Mouse (Mus musculus) forebrain, embryonic 12.5 days (tissue): ENCODE measurements around the gene Chst12. TPM values are rescaled to one million over a fixed set of nuclear protein-coding genes. Genes with fewer than 3 reads are reported as not detected.
A peak's percentile ranks its signal among the peaks of the same experiment; 100 is the strongest.

Experiments
- ATAC-seq: fragments of 200-750 bp; cut with Nextera tagmentation; 2 replicates; pipeline ENCODE4 v1.8.0; 2017; ENCODE audit warnings: moderate TSS enrichment; ENCODE audit not compliant: low FRiP score
- H3K27ac ChIP-seq: fragments of 300-500 bp; sonication (generic); 2 replicates; pipeline ENCODE4 v1.5.1; 2016; ENCODE audit warnings: mild to moderate bottlenecking
- H3K27me3 ChIP-seq: fragments of 300-500 bp; sonication (generic); 2 replicates; pipeline ENCODE4 v1.6.1; 2016; ENCODE audit warnings: mild to moderate bottlenecking
- H3K36me3 ChIP-seq: fragments of 300-500 bp; sonication (generic); replicated peaks from 2 replicates; pipeline ENCODE4 v1.6.1; 2016; ENCODE audit warnings: mild to moderate bottlenecking
- H3K4me1 ChIP-seq: fragments of 300-500 bp; sonication (generic); 2 replicates; pipeline ENCODE4 v1.6.1; 2016
- H3K4me2 ChIP-seq: fragments of 300-500 bp; sonication (generic); 2 replicates; pipeline ENCODE4 v1.6.1; 2016; ENCODE audit warnings: mild to moderate bottlenecking, moderate library complexity
- H3K4me3 ChIP-seq: fragments of 300-500 bp; sonication (generic); replicated peaks from 2 replicates; pipeline ENCODE4 v1.5.1; 2016; ENCODE audit warnings: mild to moderate bottlenecking
- H3K9ac ChIP-seq: fragments of 300-500 bp; sonication (generic); 2 replicates; pipeline ENCODE4 v1.6.1; 2016; ENCODE audit warnings: mild to moderate bottlenecking
- H3K9me3 ChIP-seq: fragments of 300-500 bp; sonication (generic); 2 replicates; pipeline ENCODE4 v1.6.1; 2016
- WGBS: fragments of 180-500 bp; shearing (Covaris S2); methylation state at CpG from one replicate; pipeline ENCODE4 v1.1.7; 2016; 5-methylcytosine and 5-hydroxymethylcytosine counted together
- polyA plus RNA-seq: library from polyadenylated mRNA; unstranded; fragments of >200 nt; fragmentation: Nextera tagmentation; extraction: Ambion mirVana; gene quantifications from 2 replicates; pipeline ENCODE4 v1.2.1, GENCODE M21; 2016

Gene Chst12
- polyA plus RNA-seq, 1 experiment from 2014 or later = 9.7 TPM

- H3K9ac ChIP-seq = peak overlapping the region; percentile 63
- H3K4me1 ChIP-seq = peaks cover 69% of the 10 kb centered on the region
- peaks cover 13% of the 10 kb centered on the region; the same call in 1 of the 2 replicates for H3K27me3 ChIP-seq
- ATAC-seq = 0 out of 2 replicates have a peak, but pooled peaks have one; percentile 3
- no peaks in the 10 kb centered on the region for H3K36me3 ChIP-seq
- no peaks in the 10 kb centered on the region for H3K9me3 ChIP-seq
- 47% methylated on average over 22 of the region's 22 CpGs for WGBS
- H3K4me2 ChIP-seq = peak overlapping the region; percentile 73
- peak overlapping the region; percentile 52 for H3K4me3 ChIP-seq
- peak overlapping the region; percentile 43; the same call in 1 of the 2 replicates for H3K27ac ChIP-seq
Measured at GRCm38 (mm10) chr5:140506096-140506794, 895 bp downstream of the Chst12 start.

GRCm38 (mm10) chr5:140507466-140508208 is 2.3 kb downstream of the Chst12 start:
- H3K27ac ChIP-seq = no peak overlapping the region
- ATAC-seq = no peak
- whole genome bisulfite sequencing = 89% methylated on average over 14 of the region's 14 CpGs
- H3K27me3 ChIP-seq = peaks cover 13% of the 10 kb centered on the region; the same call in 1 of the 2 replicates
- no peaks in the 10 kb centered on the region for H3K9me3 ChIP-seq
- H3K36me3 ChIP-seq = no peaks in the 10 kb centered on the region
- no peak overlapping the region for H3K9ac ChIP-seq
- H3K4me2 ChIP-seq = no peak overlapping the region
- H3K4me3 ChIP-seq = no peak overlapping the region
- H3K4me1 ChIP-seq = peaks cover 64% of the 10 kb centered on the region

DNA sequence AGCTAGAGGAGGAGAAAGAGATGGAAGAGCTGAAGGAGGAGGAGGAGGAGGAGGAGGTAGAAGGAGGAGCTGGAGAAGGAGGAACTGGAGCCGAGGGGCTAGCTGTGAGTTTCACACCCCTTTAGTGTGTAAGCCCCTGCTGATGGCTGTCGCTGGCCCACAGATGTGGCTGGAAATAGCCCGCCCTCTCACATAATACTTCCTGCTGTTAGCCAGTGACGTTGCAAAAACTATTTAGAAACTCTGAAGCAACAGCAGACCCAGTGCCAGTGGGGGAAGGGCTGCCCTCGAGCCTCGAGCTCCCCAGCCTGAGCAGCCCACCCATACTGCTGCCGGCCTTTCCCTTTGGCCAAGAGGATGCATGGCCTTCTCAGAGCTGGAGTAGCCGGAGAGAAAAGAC is 3.3 kb downstream of the Chst12 start:
- no peak for ATAC-seq
- H3K9ac ChIP-seq = no peak overlapping the region
- no peaks in the 10 kb centered on the region for H3K36me3 ChIP-seq
- 50% methylated on average over 8 of the region's 8 CpGs for WGBS
- no peak overlapping the region for H3K4me3 ChIP-seq
- H3K27ac ChIP-seq = no peak overlapping the region
- no peaks in the 10 kb centered on the region for H3K9me3 ChIP-seq
- H3K4me1 ChIP-seq = peaks cover 57% of the 10 kb centered on the region
- H3K4me2 ChIP-seq = no peak overlapping the region
- 0 out of 2 replicates have a peak, but pooled peaks cover 5% of the 10 kb centered on the region for H3K27me3 ChIP-seq

- Histone ChIP-seq H3K36me3 (no peaks in the 10 kb centered on the region), H3K9ac (no peak overlapping the region), H3K27me3 (0 out of 2 replicates have a peak, but pooled peaks cover 2% of the 10 kb centered on the region), H3K4me3 (no peak overlapping the region), H3K27ac (no peak overlapping the region), H3K9me3 (no peaks in the 10 kb centered on the region), H3K4me1 (peaks cover 57% of the 10 kb centered on the region), H3K4me2 (no peak overlapping the region)
- 65% methylated on average over 9 of the region's 9 CpGs for WGBS
- ATAC-seq = no peak
Measured at GRCm38 (mm10) chr5:140509204-140509603, 3.9 kb downstream of the Chst12 start.

- Histone ChIP-seq H3K4me1 (peaks cover 58% of the 10 kb centered on the region), H3K4me2 (peak overlapping the region; percentile 22; the same call in 1 of the 2 replicates), H3K27me3 (no peaks in the 10 kb centered on the region), H3K9ac (no peak overlapping the region), H3K9me3 (no peaks in the 10 kb centered on the region), H3K27ac (peak overlapping the region; percentile 16), H3K36me3 (no peaks in the 10 kb centered on the region), H3K4me3 (no peak overlapping the region)
- no peak for ATAC-seq
- 46% methylated on average over 27 of the region's 27 CpGs for WGBS
Measured at GRCm38 (mm10) chr5:140510012-140511000, 5.0 kb downstream of the Chst12 start.

GRCm38 (mm10) chr5:140513921-140514320 is 8.6 kb downstream of the Chst12 start:
- Histone ChIP-seq H3K4me3 (no peak overlapping the region), H3K27ac (no peak overlapping the region), H3K27me3 (no peaks in the 10 kb centered on the region), H3K36me3 (no peaks in the 10 kb centered on the region), H3K9ac (0 out of 2 replicates have a peak overlapping the region, but pooled peaks have one; percentile 3), H3K9me3 (no peaks in the 10 kb centered on the region), H3K4me2 (no peak overlapping the region), H3K4me1 (peaks cover 32% of the 10 kb centered on the region)
- 77% methylated on average over 8 of the region's 8 CpGs for WGBS
- no peak for ATAC-seq

DNA sequence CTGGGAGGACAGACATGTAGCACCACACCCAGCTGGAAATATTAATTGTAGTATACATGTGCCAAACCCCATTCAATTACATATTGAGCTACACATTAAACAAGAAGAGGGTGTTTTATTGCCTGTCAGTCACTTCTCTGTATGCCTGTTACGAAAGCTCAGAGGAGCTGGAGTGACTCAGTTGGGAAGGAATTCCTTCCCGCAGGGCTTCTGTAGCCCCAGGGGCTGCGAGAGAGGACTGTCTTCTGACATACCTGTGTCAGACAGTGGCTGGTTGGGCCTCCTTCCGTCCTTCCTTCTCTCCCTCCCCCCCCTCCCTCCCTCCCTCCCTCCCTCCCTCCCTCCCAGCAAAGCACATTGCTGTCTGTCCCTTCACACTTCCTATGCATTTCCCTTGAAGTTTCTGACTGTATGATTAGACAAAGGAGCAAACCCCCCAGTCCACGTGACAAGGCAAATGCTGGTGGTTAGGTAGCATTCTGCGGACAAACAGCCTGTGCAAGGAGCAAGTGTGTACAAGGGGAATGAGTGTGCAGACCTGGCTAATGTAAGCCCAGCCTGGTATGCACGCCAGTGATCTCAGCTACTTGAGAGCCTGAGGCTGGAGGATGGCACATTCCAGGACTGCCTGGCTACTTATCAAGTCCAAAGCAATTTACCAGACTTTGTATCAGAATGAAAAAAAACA is 9.6 kb downstream of the Chst12 start:
- Histone ChIP-seq H3K4me1 (peaks cover 23% of the 10 kb centered on the region), H3K9me3 (no peaks in the 10 kb centered on the region), H3K27ac (peak overlapping the region; percentile 31; the same call in 1 of the 2 replicates), H3K9ac (no peak overlapping the region), H3K36me3 (no peaks in the 10 kb centered on the region), H3K4me2 (no peak overlapping the region), H3K27me3 (no peaks in the 10 kb centered on the region), H3K4me3 (no peak overlapping the region)
- 61% methylated on average over 7 of the region's 7 CpGs for WGBS
- ATAC-seq = no peak

GRCm38 (mm10) chr5:140517159-140517920 is 12.0 kb downstream of the Chst12 start:
- no peak for ATAC-seq
- no peak overlapping the region for H3K4me2 ChIP-seq
- no peaks in the 10 kb centered on the region for H3K9me3 ChIP-seq
- peaks cover 11% of the 10 kb centered on the region; the same call in 1 of the 2 replicates for H3K4me1 ChIP-seq
- no peaks in the 10 kb centered on the region for H3K27me3 ChIP-seq
- H3K27ac ChIP-seq = no peak overlapping the region
- no peaks in the 10 kb centered on the region for H3K36me3 ChIP-seq
- H3K9ac ChIP-seq = no peak overlapping the region
- no peak overlapping the region for H3K4me3 ChIP-seq
- 91% methylated on average over 21 of the region's 21 CpGs for WGBS

- no peak overlapping the region for H3K27ac ChIP-seq
- no peak overlapping the region for H3K9ac ChIP-seq
- no peak overlapping the region for H3K4me3 ChIP-seq
- H3K9me3 ChIP-seq = no peaks in the 10 kb centered on the region
- no peaks in the 10 kb centered on the region for H3K27me3 ChIP-seq
- 89% methylated on average over 4 of the region's 4 CpGs for WGBS
- no peak overlapping the region for H3K4me2 ChIP-seq
- ATAC-seq = no peak
- H3K36me3 ChIP-seq = no peaks in the 10 kb centered on the region
- H3K4me1 ChIP-seq = peaks cover 11% of the 10 kb centered on the region; the same call in 1 of the 2 replicates
Measured at GRCm38 (mm10) chr5:140517921-140518230, 12.5 kb downstream of the Chst12 start.

GRCm38 (mm10) chr5:140521196-140521595 is 15.8 kb downstream of the Chst12 start:
- 87% methylated on average over 1 of the region's 1 CpGs for WGBS
- Histone ChIP-seq H3K4me1 (no peaks in the 10 kb centered on the region), H3K4me2 (no peak overlapping the region), H3K4me3 (no peak overlapping the region), H3K36me3 (peaks cover 16% of the 10 kb centered on the region), H3K27me3 (no peaks in the 10 kb centered on the region), H3K27ac (no peak overlapping the region), H3K9me3 (no peaks in the 10 kb centered on the region), H3K9ac (no peak overlapping the region)
- ATAC-seq = no peak

GRCm38 (mm10) chr5:140526754-140527153 is 21.4 kb downstream of the Chst12 start:
- no peak overlapping the region for H3K4me2 ChIP-seq
- no peak for ATAC-seq
- no peak overlapping the region for H3K9ac ChIP-seq
- no peaks in the 10 kb centered on the region for H3K9me3 ChIP-seq
- no peaks in the 10 kb centered on the region for H3K27me3 ChIP-seq
- H3K4me3 ChIP-seq = no peak overlapping the region
- no peak overlapping the region for H3K27ac ChIP-seq
- 82% methylated on average over 2 of the region's 2 CpGs for WGBS
- H3K4me1 ChIP-seq = no peaks in the 10 kb centered on the region
- peaks cover 26% of the 10 kb centered on the region for H3K36me3 ChIP-seq
